Mouse (Mus musculus) limb, embryonic 14.5 days (tissue): ENCODE results near the gene Kcnq2. TPM values are rescaled to one million over a fixed set of nuclear protein-coding genes. Genes with fewer than 3 reads are reported as not detected.

Experiments used
- ATAC-seq: fragments of 200-750 bp; cut with Nextera tagmentation; 2 replicates; pipeline ENCODE4 v1.8.0; 2017; ENCODE audit warnings: low read depth, moderate number of reproducible peaks, moderate TSS enrichment; ENCODE audit not compliant: low FRiP score
- DNase-seq: peaks from one replicate; pipeline ENCODE4 v3.0.0-alpha.2; 2015; ENCODE audit warnings: low spot score
- H3K27ac ChIP-seq: fragments of 300-500 bp; sonication (generic); replicated peaks from 2 replicates; pipeline ENCODE4 v1.5.1; 2014; ENCODE audit warnings: low read depth, mild to moderate bottlenecking, low read length, moderate library complexity, mixed read lengths
- H3K27me3 ChIP-seq: fragments of 300-500 bp; sonication (generic); 2 replicates; pipeline ENCODE4 v1.6.1; 2014; ENCODE audit warnings: low read length, mixed read lengths; ENCODE audit not compliant: control insufficient read depth, insufficient read depth
- H3K36me3 ChIP-seq: fragments of 300-500 bp; sonication (generic); 2 replicates; pipeline ENCODE4 v1.6.1; 2014; ENCODE audit warnings: mild to moderate bottlenecking, low read length, moderate library complexity, mixed read lengths; ENCODE audit not compliant: control insufficient read depth, insufficient read depth
- H3K4me1 ChIP-seq: fragments of 300-500 bp; sonication (generic); 2 replicates; pipeline ENCODE4 v1.6.1; 2014; ENCODE audit warnings: antibody characterized with exemption, low read length, mixed read lengths; ENCODE audit not compliant: control insufficient read depth, insufficient read depth
- H3K4me2 ChIP-seq: fragments of 300-500 bp; sonication (generic); replicated peaks from 2 replicates; pipeline ENCODE4 v1.6.1; 2014; ENCODE audit warnings: low read depth, mild to moderate bottlenecking, low read length, moderate library complexity; ENCODE audit not compliant: severe bottlenecking
- H3K4me3 ChIP-seq: fragments of 300-500 bp; sonication (generic); replicated peaks from 2 replicates; pipeline ENCODE4 v1.5.1; 2014; ENCODE audit warnings: low read length
- H3K9ac ChIP-seq: fragments of 300-500 bp; sonication (generic); 2 replicates; pipeline ENCODE4 v1.6.1; 2014; ENCODE audit warnings: mild to moderate bottlenecking, low read depth, low read length, moderate library complexity; ENCODE audit not compliant: severe bottlenecking
- H3K9me3 ChIP-seq: fragments of 300-500 bp; sonication (generic); 2 replicates; pipeline ENCODE4 v1.6.1; 2016; ENCODE audit warnings: low read length; ENCODE audit not compliant: control insufficient read depth
- POLR2A ChIP-seq: fragments of 200-500 bp; IDR thresholded peaks from 2 replicates; pipeline ENCODE4 v1.8.0; 2012; ENCODE audit warnings: inconsistent platforms, mild to moderate bottlenecking, moderate library complexity, borderline replicate concordance; ENCODE audit not compliant: insufficient read depth, insufficient read length; ENCODE audit errors: extremely low read depth
- WGBS: fragments of 180-500 bp; shearing (Covaris S2); extraction: QIAGEN DNeasy Blood & Tissue Kit; methylation state at CpG from one replicate; pipeline ENCODE4 v1.1.7; 2014; 5-methylcytosine and 5-hydroxymethylcytosine counted together
- polyA plus RNA-seq, 2 experiments: library from polyadenylated mRNA; depleted of rRNA in 1 of 2; stranded (reverse) in 1 of 2; unstranded in 1 of 2; fragments of >200 nt; fragmentation: Nextera tagmentation in 1 of 2; extraction: Ambion mirVana in 1 of 2; gene quantifications; 2 replicates each; pipeline versions ENCODE4 v1.2.1 to v1.2.3; 2012 to 2014

Gene Kcnq2
- polyA plus RNA-seq, 2 experiments, result 0.28 TPM; not detected in 1

DNA sequence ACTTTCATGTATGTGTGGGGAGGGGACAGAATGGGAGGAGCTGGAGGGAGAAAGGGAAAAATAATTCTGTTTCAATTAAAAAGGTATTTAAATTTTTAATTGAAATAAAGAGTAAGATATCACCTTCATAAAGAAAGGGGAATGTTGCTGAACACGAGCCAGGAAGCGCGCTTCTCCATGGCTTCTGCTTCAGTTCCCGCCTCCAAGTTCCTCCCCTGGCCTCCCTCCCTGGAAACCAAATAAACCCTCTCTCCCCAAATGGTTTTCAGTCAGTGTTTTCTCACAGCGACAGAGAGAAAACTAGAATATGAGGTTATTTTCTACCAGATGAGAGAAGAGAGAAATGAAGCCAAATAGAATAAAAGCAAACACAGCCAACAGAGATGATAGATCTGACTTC is 66.6 kb downstream of the Kcnq2 start:
- no peak for TF ChIP-seq POLR2A
- no peaks in the 10 kb centered on the region for H3K9me3 ChIP-seq
- no peak overlapping the region for H3K27ac ChIP-seq
- no peak overlapping the region for H3K4me3 ChIP-seq
- 63% methylated on average over 5 of the region's 5 CpGs for WGBS
- no peak for ATAC-seq
- no peaks in the 10 kb centered on the region for H3K36me3 ChIP-seq
- no peak overlapping the region for H3K4me2 ChIP-seq
- H3K27me3 ChIP-seq, result no peaks in the 10 kb centered on the region
- no peak overlapping the region for H3K9ac ChIP-seq
- no peak for DNase-seq
- no peaks in the 10 kb centered on the region for H3K4me1 ChIP-seq

DNA sequence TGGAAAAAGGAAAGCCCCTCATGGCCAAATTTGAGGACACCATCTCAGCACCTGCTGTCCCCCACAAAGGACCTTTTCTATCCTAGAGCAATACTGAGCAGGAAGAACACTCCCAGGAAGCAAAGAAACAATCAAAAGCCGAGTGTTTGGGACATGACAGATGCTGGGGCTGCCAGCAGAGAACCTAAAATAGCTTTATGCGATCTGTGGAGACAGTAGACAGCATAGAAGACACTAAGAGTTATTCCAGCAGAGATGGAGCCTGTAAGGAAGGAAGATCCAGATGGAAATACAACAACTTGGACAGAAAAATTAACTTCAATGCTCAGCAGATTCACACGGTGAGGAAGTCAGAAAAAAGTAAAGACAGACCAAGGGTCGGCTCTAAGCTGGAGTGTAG is 69.3 kb downstream of the Kcnq2 start:
- Histone ChIP-seq H3K4me2 (no peak overlapping the region), H3K27ac (no peak overlapping the region), H3K27me3 (no peaks in the 10 kb centered on the region), H3K36me3 (no peaks in the 10 kb centered on the region), H3K9ac (no peak overlapping the region), H3K4me1 (no peaks in the 10 kb centered on the region), H3K4me3 (no peak overlapping the region), H3K9me3 (no peaks in the 10 kb centered on the region)
- DNase-seq (no peak), ATAC-seq (no peak)
- TF ChIP-seq POLR2A, result no peak
- 56% methylated on average over 4 of the region's 4 CpGs for WGBS

DNA sequence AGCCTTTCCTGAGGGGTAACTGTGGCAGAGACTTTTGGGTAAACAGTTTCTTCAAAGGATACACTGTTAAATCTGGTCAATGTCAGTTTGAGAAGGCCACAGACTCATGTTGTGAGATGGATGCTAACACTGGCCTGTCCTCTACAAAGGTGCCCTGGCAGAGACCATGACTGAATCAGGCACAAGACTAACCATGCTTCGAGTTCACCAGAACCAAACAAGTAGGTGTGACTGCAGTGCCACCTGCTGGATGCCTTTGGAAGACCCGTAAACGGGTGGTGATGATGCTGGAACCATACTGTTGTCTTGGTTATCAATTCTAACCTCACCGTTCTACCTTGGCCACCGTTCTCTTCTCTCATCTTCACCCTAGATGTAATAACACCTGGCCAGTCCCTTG is 75.0 kb downstream of the Kcnq2 start:
- no peaks in the 10 kb centered on the region for H3K4me1 ChIP-seq
- H3K27me3 ChIP-seq, result no peaks in the 10 kb centered on the region
- DNase-seq (peak; percentile 78), ATAC-seq (peak; percentile 23; the same call in 1 of the 2 replicates)
- WGBS, result 21% methylated on average over 5 of the region's 5 CpGs
- H3K27ac ChIP-seq, result no peak overlapping the region
- no peaks in the 10 kb centered on the region for H3K9me3 ChIP-seq
- no peak for TF ChIP-seq POLR2A
- no peak overlapping the region for H3K4me2 ChIP-seq
- H3K36me3 ChIP-seq, result no peaks in the 10 kb centered on the region
- no peak overlapping the region for H3K4me3 ChIP-seq
- no peak overlapping the region for H3K9ac ChIP-seq

DNA sequence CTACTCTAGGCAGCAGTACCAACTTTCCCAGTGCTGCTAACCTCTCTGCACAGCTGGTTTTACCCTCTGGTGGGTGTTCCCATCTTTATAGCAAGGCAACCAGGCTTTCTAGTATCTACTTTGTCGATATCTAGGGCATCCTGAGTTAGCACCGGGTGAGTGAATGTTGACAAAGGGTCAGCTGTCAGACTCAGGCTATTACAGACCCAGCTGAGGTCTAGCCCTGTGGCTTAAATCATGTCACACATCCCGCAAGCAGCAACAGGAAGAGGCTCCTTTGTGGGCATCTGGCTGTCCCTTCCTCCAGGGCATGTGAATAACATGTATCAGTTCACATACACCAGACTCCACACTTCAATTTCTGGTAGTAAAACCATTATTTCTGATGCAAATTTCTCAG is 76.9 kb downstream of the Kcnq2 start:
- no peak overlapping the region for H3K4me2 ChIP-seq
- TF ChIP-seq POLR2A, result no peak
- no peak overlapping the region for H3K4me3 ChIP-seq
- WGBS, result 29% methylated on average over 3 of the region's 3 CpGs
- no peak for ATAC-seq
- H3K27me3 ChIP-seq, result no peaks in the 10 kb centered on the region
- no peaks in the 10 kb centered on the region for H3K36me3 ChIP-seq
- no peak overlapping the region for H3K27ac ChIP-seq
- no peak overlapping the region for H3K9ac ChIP-seq
- no peaks in the 10 kb centered on the region for H3K4me1 ChIP-seq
- no peaks in the 10 kb centered on the region for H3K9me3 ChIP-seq
- DNase-seq, result no peak

DNA sequence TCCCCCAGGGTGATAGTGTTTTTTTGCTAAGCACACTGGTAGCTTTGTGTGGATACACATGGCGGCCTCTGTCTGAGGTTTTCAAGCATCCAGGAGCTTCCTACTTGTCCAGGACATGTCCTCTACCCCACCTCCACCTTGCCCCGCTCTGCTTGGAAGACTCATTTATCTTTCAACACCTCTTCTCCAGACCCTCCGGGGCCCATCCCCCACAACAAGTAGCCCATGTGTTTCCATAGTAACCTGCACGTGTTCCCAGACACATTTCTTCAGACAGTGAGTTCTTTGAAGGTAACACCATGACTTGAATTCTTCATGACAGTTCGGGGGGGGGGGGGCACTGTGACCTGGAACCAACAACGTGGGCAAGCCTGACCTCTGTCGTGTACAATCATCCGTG is 77.8 kb downstream of the Kcnq2 start:
- Histone ChIP-seq H3K4me1 (no peaks in the 10 kb centered on the region), H3K4me3 (no peak overlapping the region), H3K9ac (no peak overlapping the region), H3K9me3 (no peaks in the 10 kb centered on the region), H3K27ac (no peak overlapping the region), H3K36me3 (no peaks in the 10 kb centered on the region), H3K27me3 (no peaks in the 10 kb centered on the region), H3K4me2 (no peak overlapping the region)
- no peak for TF ChIP-seq POLR2A
- 31% methylated on average over 8 of the region's 8 CpGs for WGBS
- no peak for DNase-seq
- ATAC-seq, result no peak

DNA sequence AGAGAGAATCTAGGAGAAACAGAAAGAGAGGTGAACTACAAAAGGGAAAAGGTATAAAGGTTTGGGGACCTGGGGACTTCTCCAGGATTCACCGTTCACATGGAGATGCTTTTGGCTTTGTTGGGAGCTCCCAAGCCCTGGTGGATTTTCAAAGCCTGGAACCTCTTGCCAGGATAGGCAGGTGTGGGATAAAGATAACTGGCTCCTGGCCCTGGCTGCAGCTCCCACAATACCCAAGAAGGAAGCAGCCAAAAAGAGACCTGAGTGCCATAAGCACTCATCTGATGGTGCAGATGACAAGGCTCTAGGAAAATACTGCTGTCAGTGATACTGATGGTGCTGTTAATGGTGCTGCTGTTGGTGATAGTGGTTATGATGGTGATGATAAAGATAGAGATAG is 82.9 kb downstream of the Kcnq2 start:
- Histone ChIP-seq H3K27me3 (no peaks in the 10 kb centered on the region), H3K9me3 (no peaks in the 10 kb centered on the region), H3K4me3 (no peak overlapping the region), H3K9ac (no peak overlapping the region), H3K27ac (no peak overlapping the region), H3K4me2 (no peak overlapping the region), H3K4me1 (no peaks in the 10 kb centered on the region), H3K36me3 (no peaks in the 10 kb centered on the region)
- no peak for TF ChIP-seq POLR2A
- DNase-seq (no peak), ATAC-seq (no peak)
- WGBS, result 100% methylated on average over 1 of the region's 1 CpGs
